Mouse (Mus musculus) hindbrain, embryonic 12.5 days (tissue): ENCODE results near the gene Gm10959. TPM values are rescaled to one million over a fixed set of nuclear protein-coding genes. Genes with fewer than 3 reads are reported as not detected.
A peak's percentile ranks its signal among the peaks of the same experiment; 100 is the strongest.

Source experiments
- ATAC-seq: fragments of 200-750 bp; cut with Nextera tagmentation; 2 replicates; pipeline ENCODE4 v1.8.0; 2017; ENCODE audit warnings: moderate TSS enrichment; ENCODE audit not compliant: low FRiP score
- H3K27ac ChIP-seq: fragments of 300-500 bp; sonication (generic); 2 replicates; pipeline ENCODE4 v1.5.1; 2016; ENCODE audit warnings: mild to moderate bottlenecking
- H3K27me3 ChIP-seq: fragments of 300-500 bp; sonication (generic); 2 replicates; pipeline ENCODE4 v1.6.1; 2016; ENCODE audit warnings: mild to moderate bottlenecking
- H3K36me3 ChIP-seq: fragments of 300-500 bp; sonication (generic); 2 replicates; pipeline ENCODE4 v1.6.1; 2016; ENCODE audit warnings: mild to moderate bottlenecking
- H3K4me1 ChIP-seq: fragments of 300-500 bp; sonication (generic); 2 replicates; pipeline ENCODE4 v1.6.1; 2016
- H3K4me2 ChIP-seq: fragments of 300-500 bp; sonication (generic); replicated peaks from 2 replicates; pipeline ENCODE4 v1.6.1; 2016; ENCODE audit warnings: mild to moderate bottlenecking
- H3K4me3 ChIP-seq: fragments of 300-500 bp; sonication (generic); 2 replicates; pipeline ENCODE4 v1.5.1; 2016; ENCODE audit warnings: mild to moderate bottlenecking
- H3K9ac ChIP-seq: fragments of 300-500 bp; sonication (generic); 2 replicates; pipeline ENCODE4 v1.6.1; 2016; ENCODE audit warnings: mild to moderate bottlenecking, moderate library complexity
- H3K9me3 ChIP-seq: fragments of 300-500 bp; sonication (generic); replicated peaks from 2 replicates; pipeline ENCODE4 v1.6.1; 2016; ENCODE audit warnings: mild to moderate bottlenecking
- WGBS: fragments of 180-500 bp; shearing (Covaris S2); methylation state at CpG from one replicate; pipeline ENCODE4 v1.1.7; 2016; 5-methylcytosine and 5-hydroxymethylcytosine counted together
- polyA plus RNA-seq: library from polyadenylated mRNA; unstranded; fragments of >200 nt; fragmentation: Nextera tagmentation; extraction: Ambion mirVana; gene quantifications from 2 replicates; pipeline ENCODE4 v1.2.1, GENCODE M21; 2016

The Gm10959 gene
- polyA plus RNA-seq, 1 experiment from 2014 or later: not detected

GRCm38 (mm10) chr3:122920572-122921435 lies 1.6 kb upstream of the Gm10959 start:
- Histone ChIP-seq H3K4me2 (no peak overlapping the region), H3K4me3 (no peak overlapping the region), H3K36me3 (no peaks in the 10 kb centered on the region), H3K9ac (no peak overlapping the region), H3K27me3 (no peaks in the 10 kb centered on the region), H3K4me1 (peaks cover 3% of the 10 kb centered on the region; the same call in 1 of the 2 replicates), H3K27ac (no peak overlapping the region), H3K9me3 (no peaks in the 10 kb centered on the region)
- ATAC-seq: no peak
- WGBS: 67% methylated on average over 8 of the region's 8 CpGs

DNA sequence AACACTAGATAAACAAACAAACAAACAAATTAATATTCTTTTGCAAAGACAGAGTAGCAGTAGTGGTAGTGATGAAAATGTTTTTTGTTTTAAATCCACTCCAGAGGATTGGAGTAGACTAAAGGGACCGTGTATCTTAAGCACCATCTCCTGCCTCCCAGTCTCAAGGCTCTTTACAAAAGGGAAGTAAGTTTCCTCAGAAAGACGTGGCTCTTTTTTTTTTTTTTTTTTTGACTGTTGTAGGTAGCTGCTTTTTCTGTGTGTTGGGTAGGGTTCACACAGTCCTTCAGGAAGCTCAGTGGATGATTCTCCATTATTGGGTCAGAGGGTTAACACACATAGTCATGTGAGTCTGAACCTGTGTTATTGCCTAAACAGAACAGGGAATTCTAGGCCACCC lies 488 bp downstream of the Gm10959 start:
- H3K27me3 ChIP-seq: no peaks in the 10 kb centered on the region
- no peaks in the 10 kb centered on the region for H3K9me3 ChIP-seq
- no peaks in the 10 kb centered on the region for H3K36me3 ChIP-seq
- no peak overlapping the region for H3K4me3 ChIP-seq
- no peak overlapping the region for H3K4me2 ChIP-seq
- 75% methylated on average over 2 of the region's 2 CpGs for WGBS
- no peaks in the 10 kb centered on the region for H3K4me1 ChIP-seq
- no peak overlapping the region for H3K9ac ChIP-seq
- no peak overlapping the region for H3K27ac ChIP-seq
- ATAC-seq: no peak

GRCm38 (mm10) chr3:122916191-122916680 lies 2.9 kb downstream of the Gm10959 start:
- no peak for ATAC-seq
- Histone ChIP-seq H3K27ac (no peak overlapping the region), H3K4me3 (no peak overlapping the region), H3K9me3 (no peaks in the 10 kb centered on the region), H3K4me2 (no peak overlapping the region), H3K4me1 (no peaks in the 10 kb centered on the region), H3K36me3 (no peaks in the 10 kb centered on the region), H3K27me3 (no peaks in the 10 kb centered on the region), H3K9ac (no peak overlapping the region)
- WGBS: 94% methylated on average over 6 of the region's 6 CpGs

DNA sequence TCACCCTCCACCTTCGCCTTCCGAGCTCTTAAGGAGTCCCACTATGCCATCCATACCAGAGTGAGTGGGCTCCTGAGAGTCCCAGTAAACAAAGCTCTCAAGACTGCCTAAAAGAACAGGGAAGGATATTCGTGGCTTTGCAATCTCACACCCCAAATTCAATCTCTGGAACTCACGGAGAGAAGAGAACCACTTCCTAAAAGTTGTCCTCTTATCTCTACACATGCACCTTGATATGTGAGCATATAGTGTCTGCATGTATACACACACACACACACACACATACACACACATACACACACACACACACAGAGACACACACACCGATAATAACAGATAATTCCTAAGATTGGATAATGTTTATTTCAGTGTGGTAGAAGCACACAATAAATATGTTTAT lies 3.7 kb downstream of the Gm10959 start:
- Histone ChIP-seq H3K9ac (no peak overlapping the region), H3K9me3 (no peaks in the 10 kb centered on the region), H3K4me3 (no peak overlapping the region), H3K27ac (no peak overlapping the region), H3K36me3 (no peaks in the 10 kb centered on the region), H3K27me3 (no peaks in the 10 kb centered on the region), H3K4me1 (no peaks in the 10 kb centered on the region), H3K4me2 (no peak overlapping the region)
- no peak for ATAC-seq
- 86% methylated on average over 5 of the region's 5 CpGs for WGBS

DNA sequence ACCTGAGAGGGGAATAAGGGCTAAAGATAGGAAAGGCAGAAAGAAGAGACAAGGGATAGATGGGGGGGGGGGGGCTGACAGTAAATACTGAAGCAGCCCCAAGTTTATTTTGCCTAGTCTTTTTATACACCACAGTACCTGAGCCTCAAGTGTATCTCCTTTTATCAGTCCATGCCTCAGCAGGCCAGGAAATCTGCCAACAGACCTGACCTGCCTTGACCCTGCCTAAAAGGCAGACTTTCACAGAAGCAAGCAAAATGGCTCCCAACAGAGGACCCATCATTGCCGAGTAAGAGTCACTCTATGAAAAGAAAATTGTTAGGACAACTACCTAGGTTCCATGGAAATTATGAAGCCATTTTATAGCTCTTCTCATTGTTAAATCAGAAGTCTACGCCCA lies 11.3 kb downstream of the Gm10959 start:
- no peak overlapping the region for H3K9ac ChIP-seq
- no peak overlapping the region for H3K27ac ChIP-seq
- H3K4me1 ChIP-seq: no peaks in the 10 kb centered on the region
- H3K4me2 ChIP-seq: no peak overlapping the region
- no peaks in the 10 kb centered on the region for H3K36me3 ChIP-seq
- ATAC-seq: no peak
- no peak overlapping the region for H3K4me3 ChIP-seq
- no peaks in the 10 kb centered on the region for H3K9me3 ChIP-seq
- 82% methylated on average over 2 of the region's 2 CpGs for WGBS
- H3K27me3 ChIP-seq: no peaks in the 10 kb centered on the region

- 47% methylated on average over 12 of the region's 12 CpGs for WGBS
- no peak overlapping the region for H3K4me2 ChIP-seq
- peak; percentile 66; the same call in 1 of the 2 replicates for ATAC-seq
Observed at GRCm38 (mm10) chr3:122903746-122904433, 15.3 kb downstream of the Gm10959 start.

DNA sequence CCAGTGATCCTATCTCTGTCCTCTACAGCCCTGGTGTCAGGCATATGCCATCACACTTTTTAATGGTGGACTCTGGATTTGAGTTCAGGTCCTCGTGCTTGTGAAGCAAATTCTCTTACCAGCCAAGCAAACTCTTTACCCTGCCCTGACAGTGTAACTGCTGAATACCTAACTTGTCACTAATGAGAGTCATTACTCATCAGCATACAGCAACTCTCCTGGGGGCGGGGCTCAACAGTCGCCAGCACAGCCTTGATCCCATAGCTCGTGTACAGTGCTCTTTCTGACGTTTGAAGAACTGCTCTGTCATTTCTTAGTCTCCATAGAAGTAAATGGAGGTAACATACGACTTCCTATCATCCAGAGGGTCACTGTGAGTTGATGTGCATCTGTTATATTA lies 20.9 kb downstream of the Gm10959 start:
- Histone ChIP-seq H3K9ac (no peak overlapping the region), H3K4me1 (no peaks in the 10 kb centered on the region), H3K27me3 (no peaks in the 10 kb centered on the region), H3K27ac (no peak overlapping the region), H3K4me3 (no peak overlapping the region), H3K9me3 (no peaks in the 10 kb centered on the region), H3K36me3 (no peaks in the 10 kb centered on the region), H3K4me2 (no peak overlapping the region)
- 60% methylated on average over 6 of the region's 6 CpGs for WGBS
- ATAC-seq: no peak

More at GRCm38 (mm10) chr3:122903746-122904433, 15.3 kb downstream of the Gm10959 start:
- Histone ChIP-seq H3K9ac (no peak overlapping the region), H3K27me3 (no peaks in the 10 kb centered on the region), H3K27ac (no peak overlapping the region), H3K4me1 (no peaks in the 10 kb centered on the region), H3K9me3 (no peaks in the 10 kb centered on the region), H3K36me3 (no peaks in the 10 kb centered on the region), H3K4me3 (no peak overlapping the region)

- Histone ChIP-seq H3K27me3 (no peaks in the 10 kb centered on the region), H3K4me1 (no peaks in the 10 kb centered on the region), H3K4me3 (no peak overlapping the region), H3K27ac (no peak overlapping the region), H3K9ac (no peak overlapping the region), H3K9me3 (no peaks in the 10 kb centered on the region), H3K36me3 (no peaks in the 10 kb centered on the region), H3K4me2 (no peak overlapping the region)
- 88% methylated on average over 11 of the region's 11 CpGs for WGBS
- ATAC-seq: no peak
Observed at GRCm38 (mm10) chr3:122895189-122895731, 23.9 kb downstream of the Gm10959 start.

- Histone ChIP-seq H3K27me3 (no peaks in the 10 kb centered on the region), H3K9me3 (no peaks in the 10 kb centered on the region), H3K9ac (no peak within 1 kb of the TSS), H3K4me1 (no peaks in the 10 kb centered on the region), H3K27ac (no peak within 1 kb of the TSS), H3K4me3 (no peak within 1 kb of the TSS), H3K4me2 (no peak within 1 kb of the TSS), H3K36me3 (no peaks in the 10 kb centered on the region)
- ATAC-seq: no peak
- WGBS: 94% methylated on average over 3 of the region's 3 CpGs
Observed at GRCm38 (mm10) chr3:122894772-122895171, 24.4 kb downstream of the Gm10959 start, which contains the start of gene Fabp2. TSS of gene Fabp2 (plus strand) at chr3:122895072.

- Histone ChIP-seq H3K4me3 (no peak overlapping the region), H3K4me2 (no peak overlapping the region), H3K9ac (no peak overlapping the region), H3K4me1 (no peaks in the 10 kb centered on the region), H3K27ac (no peak overlapping the region), H3K9me3 (no peaks in the 10 kb centered on the region), H3K27me3 (no peaks in the 10 kb centered on the region), H3K36me3 (no peaks in the 10 kb centered on the region)
- no peak for ATAC-seq
- WGBS: 84% methylated on average over 5 of the region's 5 CpGs
Observed at GRCm38 (mm10) chr3:122888371-122888819, 30.8 kb downstream of the Gm10959 start.

- Histone ChIP-seq H3K9ac (no peak overlapping the region), H3K4me1 (no peaks in the 10 kb centered on the region), H3K9me3 (no peaks in the 10 kb centered on the region), H3K27ac (no peak overlapping the region), H3K36me3 (no peaks in the 10 kb centered on the region), H3K4me2 (no peak overlapping the region), H3K27me3 (no peaks in the 10 kb centered on the region), H3K4me3 (no peak overlapping the region)
- WGBS: 81% methylated on average over 4 of the region's 4 CpGs
- no peak for ATAC-seq
Observed at GRCm38 (mm10) chr3:122887505-122888301, 31.5 kb downstream of the Gm10959 start.
